Mouse (Mus musculus) liver, adult 2 months (tissue): ENCODE results near the gene F8. TPM values are rescaled to one million over a fixed set of nuclear protein-coding genes. Genes with fewer than 3 reads are reported as not detected.
A peak's percentile ranks its signal among the peaks of the same experiment; 100 is the strongest.

Experiments used
- DNase-seq: peaks from one replicate; pipeline ENCODE4 v3.0.0-alpha.2; 2011; ENCODE audit warnings: low read depth, low spot score; ENCODE audit errors: extremely low read depth
- H3K27ac ChIP-seq: fragments of 200-500 bp; replicated peaks from 2 replicates; pipeline ENCODE4 v1.5.1; 2012; ENCODE audit warnings: low read depth, mild to moderate bottlenecking, control low read depth, inconsistent platforms, low read length; ENCODE audit not compliant: insufficient read depth
- H3K27me3 ChIP-seq: fragments of 200-500 bp; 2 replicates; pipeline ENCODE4 v1.6.1; 2012; ENCODE audit warnings: mild to moderate bottlenecking, moderate library complexity, low read length, inconsistent platforms; ENCODE audit not compliant: control insufficient read depth, insufficient read depth
- H3K36me3 ChIP-seq: fragments of 200-500 bp; 2 replicates; pipeline ENCODE4 v1.6.1; 2012; ENCODE audit warnings: low read length, inconsistent platforms; ENCODE audit not compliant: control insufficient read depth, insufficient read depth
- H3K4me1 ChIP-seq: fragments of 200-500 bp; 2 replicates; pipeline ENCODE4 v1.6.1; 2011; ENCODE audit warnings: low read length; ENCODE audit not compliant: control insufficient read depth, insufficient read depth
- H3K4me3 ChIP-seq: fragments of 200-500 bp; 2 replicates; pipeline ENCODE4 v1.5.1; 2011; ENCODE audit warnings: low read depth, mild to moderate bottlenecking, control low read depth, low read length, moderate library complexity; ENCODE audit not compliant: insufficient read depth
- H3K79me2 ChIP-seq: fragments of 200-500 bp; 2 replicates; pipeline ENCODE4 v1.6.1; 2012; ENCODE audit warnings: inconsistent platforms, mild to moderate bottlenecking, low read length, moderate library complexity; ENCODE audit not compliant: control insufficient read depth, insufficient read depth
- H3K9ac ChIP-seq: fragments of 200-500 bp; 2 replicates; pipeline ENCODE4 v1.6.1; 2012; ENCODE audit warnings: low read depth, mild to moderate bottlenecking, control low read depth, inconsistent platforms, low read length
- CTCF ChIP-seq: fragments of 200-500 bp; IDR thresholded peaks from 2 replicates; pipeline ENCODE4 v1.5.1; 2011; ENCODE audit warnings: low read depth, low read length, control low read depth
- POLR2A ChIP-seq: fragments of 200-500 bp; IDR thresholded peaks from 2 replicates; pipeline ENCODE4 v1.6.1; 2011; ENCODE audit warnings: low read length, control low read depth; ENCODE audit not compliant: insufficient read depth; ENCODE audit errors: extremely low read depth
- WGBS: fragments of 180-500 bp; shearing (Covaris S2); methylation state at CpG from one replicate; pipeline ENCODE4 v1.1.7; 2018; 5-methylcytosine and 5-hydroxymethylcytosine counted together
- polyA plus RNA-seq: library from polyadenylated mRNA; depleted of rRNA; stranded (reverse); fragments of >200 nt; gene quantifications from 2 replicates; pipeline ENCODE4 v1.2.3, GENCODE M21; 2012; rRNA removed
- total RNA-seq: library from RNA; depleted of rRNA; stranded (reverse); fragments of >200 nt; gene quantifications from 2 replicates; pipeline ENCODE4 v1.2.3, GENCODE M21; 2014; rRNA removed

F8 gene
- total RNA-seq (21.3 and 32.5 TPM in 2 replicates), polyA plus RNA-seq (0.57 and 1.6 TPM in 2 replicates)

- peak; percentile 39 for TF ChIP-seq POLR2A
- no peak for TF ChIP-seq CTCF
- H3K36me3 ChIP-seq: 0 out of 2 replicates have a peak, but pooled peaks cover 2% of the 10 kb centered on the region
- no peaks in the 10 kb centered on the region for H3K27me3 ChIP-seq
- under 1% methylated on average over 25 of the region's 25 CpGs for WGBS
- DNase-seq: peak; percentile 60
- H3K4me3 ChIP-seq: peak within 1 kb of the TSS; percentile 90
- no peaks in the 10 kb centered on the region; the same call in 1 of the 2 replicates for H3K79me2 ChIP-seq
- H3K27ac ChIP-seq: peak within 1 kb of the TSS; percentile 90
- H3K4me1 ChIP-seq: peaks cover 2% of the 10 kb centered on the region; the same call in 1 of the 2 replicates
- H3K9ac ChIP-seq: peak within 1 kb of the TSS; percentile 89
Measured at GRCm38 (mm10) chrX:75382195-75382771, at the start of gene F8, which contains the start of gene Fundc2. F8 (minus strand) TSS chrX:75382615. Fundc2 (plus strand) TSS chrX:75382399.

DNA sequence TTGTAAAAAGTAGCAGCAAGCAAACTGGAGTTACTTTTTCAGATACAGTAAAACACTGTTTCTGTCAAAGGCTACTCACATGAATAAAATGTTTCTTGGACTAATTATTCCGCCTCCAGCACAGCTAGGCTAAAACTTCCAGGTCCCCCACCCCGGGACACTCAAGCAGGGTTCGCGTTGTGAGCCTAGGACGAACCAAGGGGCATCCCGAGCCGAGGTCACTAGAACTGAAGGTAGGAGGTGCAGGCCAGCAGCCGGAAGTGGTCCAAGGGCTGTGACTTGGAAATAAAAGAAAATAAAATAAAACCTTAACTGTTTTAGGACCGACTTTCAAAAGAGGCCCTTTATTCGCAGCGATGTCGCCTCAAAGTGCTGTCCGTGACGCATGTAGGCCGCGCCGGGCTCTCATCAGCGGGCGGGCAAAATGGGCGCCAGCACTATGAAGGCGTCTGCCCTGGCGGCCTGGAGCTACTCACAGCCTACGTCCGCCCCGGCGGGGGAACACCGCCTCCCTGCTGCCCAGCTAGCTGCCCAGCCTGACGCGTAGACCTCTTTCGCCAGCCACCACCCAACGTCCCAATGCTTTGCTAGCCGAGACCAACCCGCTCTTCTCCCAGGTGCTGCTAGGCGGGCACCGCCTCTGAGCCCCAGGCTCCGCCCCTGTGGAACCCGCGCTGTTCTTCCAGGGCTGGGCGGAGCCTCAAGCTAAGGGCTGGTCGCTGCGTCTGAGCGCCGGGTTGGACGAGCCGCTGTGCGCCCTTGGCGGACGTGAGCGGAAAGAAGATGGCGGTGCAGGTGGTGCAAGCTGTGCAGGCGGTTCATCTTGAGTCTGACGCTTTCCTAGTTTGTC lies 33.7 kb upstream of the F8 start, which contains the start of the genes Cmc4, Mtcp1 and Brcc3:
TSS of gene Cmc4 (minus strand) at position 649 of the 850 bp plus-strand sequence.
TSS of gene Mtcp1 (minus strand) at position 653 of the 850 bp plus-strand sequence.
TSS of gene Brcc3 (plus strand) at position 693 of the 850 bp plus-strand sequence.
- no peaks in the 10 kb centered on the region; the same call in 1 of the 2 replicates for H3K79me2 ChIP-seq
- WGBS: under 1% methylated on average over 52 of the region's 52 CpGs

GRCm38 (mm10) chrX:75409711-75410110 lies 27.3 kb upstream of the F8 start:
- TF ChIP-seq CTCF (no peak), POLR2A (no peak)
- H3K79me2 ChIP-seq: no peaks in the 10 kb centered on the region; the same call in 1 of the 2 replicates
- peaks cover 2% of the 10 kb centered on the region for H3K36me3 ChIP-seq
- WGBS: 97% methylated on average over 1 of the region's 1 CpGs
- H3K4me3 ChIP-seq: no peak overlapping the region
- H3K27me3 ChIP-seq: no peaks in the 10 kb centered on the region
- no peaks in the 10 kb centered on the region; the same call in 1 of the 2 replicates for H3K4me1 ChIP-seq
- H3K27ac ChIP-seq: no peak overlapping the region
- H3K9ac ChIP-seq: no peak overlapping the region
- peak; percentile 30 for DNase-seq

More for the DNA sequence above, 33.7 kb upstream of the F8 start, which contains the start of the genes Cmc4, Mtcp1 and Brcc3:
- peak; percentile 87 for DNase-seq
- H3K4me1 ChIP-seq: no peaks in the 10 kb centered on the region; the same call in 1 of the 2 replicates
- peak within 1 kb of the TSS; percentile 75 for H3K27ac ChIP-seq
- no peaks in the 10 kb centered on the region for H3K36me3 ChIP-seq
- TF ChIP-seq POLR2A: peak; percentile 85
- no peak for TF ChIP-seq CTCF
- H3K4me3 ChIP-seq: peak within 1 kb of the TSS; percentile 84
- H3K9ac ChIP-seq: peak within 1 kb of the TSS; percentile 73
- no peaks in the 10 kb centered on the region for H3K27me3 ChIP-seq

- no peaks in the 10 kb centered on the region for H3K27me3 ChIP-seq
- no peak overlapping the region for H3K9ac ChIP-seq
- H3K4me1 ChIP-seq: no peaks in the 10 kb centered on the region; the same call in 1 of the 2 replicates
- H3K79me2 ChIP-seq: no peaks in the 10 kb centered on the region
- H3K36me3 ChIP-seq: peaks cover 2% of the 10 kb centered on the region
- no peak overlapping the region for H3K4me3 ChIP-seq
- H3K27ac ChIP-seq: no peak overlapping the region; the same call in 1 of the 2 replicates
- TF ChIP-seq CTCF (no peak), POLR2A (no peak)
- no peak for DNase-seq
Measured at GRCm38 (mm10) chrX:75403350-75403749, 20.9 kb upstream of the F8 start.

- WGBS: 86% methylated on average over 2 of the region's 2 CpGs
- Histone ChIP-seq H3K9ac (no peak overlapping the region), H3K4me1 (no peaks in the 10 kb centered on the region; the same call in 1 of the 2 replicates), H3K27me3 (no peaks in the 10 kb centered on the region), H3K79me2 (no peaks in the 10 kb centered on the region), H3K36me3 (peaks cover 2% of the 10 kb centered on the region), H3K27ac (peak overlapping the region; percentile 48), H3K4me3 (no peak overlapping the region)
- peak; percentile 19 for DNase-seq
- TF ChIP-seq CTCF (no peak), POLR2A (no peak)
Measured at GRCm38 (mm10) chrX:75402668-75403067, 20.3 kb upstream of the F8 start.
